Mouse (Mus musculus): ENCODE measurements around the gene Rufy1. TPM values are rescaled to one million over a fixed set of nuclear protein-coding genes. Genes with fewer than 3 reads are reported as not detected.

Gene Rufy1
- total and polyA plus RNA-seq, 3 experiments: 17.8 to 18.4 TPM; not detected in 1

Other genes with a start within 250 kb of the Rufy1 start
- gene Sqstm1, start 220.3 kb downstream of the Rufy1 start, total RNA-seq (2012; rRNA removed): 223 and 240 TPM in 2 replicates
- 100 to 1,000 TPM in 1 of 2 experiments, not detected in 1; 187 TPM for gene Sqstm1, start 220.3 kb downstream of the Rufy1 start, polyA plus RNA-seq (2012; ENCODE audit: insufficient read depth in 1 of 2, insufficient read length in 2 of 2, low read depth in 1 of 2, low replicate concordance in 2 of 2, missing spikeins in 1 of 2)
- 22.3 and 33.7 TPM in 2 replicates for gene Mgat4b, start 220.2 kb downstream of the Rufy1 start, total RNA-seq (2012; rRNA removed)
- 10 to 100 TPM in 1 of 2 experiments, not detected in 1; 69.4 TPM for gene Mgat4b, start 220.2 kb downstream of the Rufy1 start, polyA plus RNA-seq (2012; ENCODE audit: insufficient read depth in 1 of 2, insufficient read length in 2 of 2, low read depth in 1 of 2, low replicate concordance in 2 of 2, missing spikeins in 1 of 2)
- 1.6 and 3.1 TPM in 2 replicates for gene Ltc4s, start 192.5 kb downstream of the Rufy1 start, total RNA-seq (2012; rRNA removed)
- 1 to 10 TPM in 1 of 2 experiments, not detected in 1; 3.4 TPM for gene Ltc4s, start 192.5 kb downstream of the Rufy1 start, polyA plus RNA-seq (2012; ENCODE audit: insufficient read depth in 1 of 2, insufficient read length in 2 of 2, low read depth in 1 of 2, low replicate concordance in 2 of 2, missing spikeins in 1 of 2)
- gene Maml1, start 138.8 kb downstream of the Rufy1 start, total RNA-seq (2012; rRNA removed): 3.8 and 4.5 TPM in 2 replicates
- 10 to 100 TPM in 1 of 2 experiments, not detected in 1; 12.6 TPM for gene Maml1, start 138.8 kb downstream of the Rufy1 start, polyA plus RNA-seq (2012; ENCODE audit: insufficient read depth in 1 of 2, insufficient read length in 2 of 2, low read depth in 1 of 2, low replicate concordance in 2 of 2, missing spikeins in 1 of 2)
- 785 and 867 TPM in 2 replicates for gene Canx, start 105.5 kb downstream of the Rufy1 start, total RNA-seq (2012; rRNA removed)
- gene Canx, start 105.5 kb downstream of the Rufy1 start, polyA plus RNA-seq (2012; ENCODE audit: insufficient read depth in 1 of 2, insufficient read length in 2 of 2, low read depth in 1 of 2, low replicate concordance in 2 of 2, missing spikeins in 1 of 2): 100 to 1,000 TPM; 390 to 464 TPM
- 0.23 and 0.42 TPM in 2 replicates for gene Cby3, start 76.7 kb downstream of the Rufy1 start, total RNA-seq (2012; rRNA removed)
- under 1 TPM in 1 of 2 experiments, not detected in 1; 0.31 TPM for gene Cby3, start 76.7 kb downstream of the Rufy1 start, polyA plus RNA-seq (2012; ENCODE audit: insufficient read depth in 1 of 2, insufficient read length in 2 of 2, low read depth in 1 of 2, low replicate concordance in 2 of 2, missing spikeins in 1 of 2)
- gene Hnrnph1, start 54.1 kb downstream of the Rufy1 start, total RNA-seq (2012; rRNA removed): 227 and 232 TPM in 2 replicates
- 100 to 1,000 TPM; 425 to 552 TPM for gene Hnrnph1, start 54.1 kb downstream of the Rufy1 start, polyA plus RNA-seq (2012; ENCODE audit: insufficient read depth in 1 of 2, insufficient read length in 2 of 2, low read depth in 1 of 2, low replicate concordance in 2 of 2, missing spikeins in 1 of 2)
- gene Adamts2, start 171.0 kb upstream of the Rufy1 start, total RNA-seq (2012; rRNA removed): not detected in 2 replicates
- not detected for gene Adamts2, start 171.0 kb upstream of the Rufy1 start, polyA plus RNA-seq (2012; ENCODE audit: insufficient read depth in 1 of 2, insufficient read length in 2 of 2, low read depth in 1 of 2, low replicate concordance in 2 of 2, missing spikeins in 1 of 2)